Mouse (Mus musculus): Measurements from ENCODE around the gene Sltm. TPM values are rescaled to one million over a fixed set of nuclear protein-coding genes. Genes with fewer than 3 reads are reported as not detected.
"Not testable (repeated sequence)": the region's sequence is repeated elsewhere in the genome, so short reads cannot be mapped to it uniquely, and the experiment has no call there.

The Sltm gene
- total RNA-seq, 1 experiment from 2014 or later: 127 TPM

DNA sequence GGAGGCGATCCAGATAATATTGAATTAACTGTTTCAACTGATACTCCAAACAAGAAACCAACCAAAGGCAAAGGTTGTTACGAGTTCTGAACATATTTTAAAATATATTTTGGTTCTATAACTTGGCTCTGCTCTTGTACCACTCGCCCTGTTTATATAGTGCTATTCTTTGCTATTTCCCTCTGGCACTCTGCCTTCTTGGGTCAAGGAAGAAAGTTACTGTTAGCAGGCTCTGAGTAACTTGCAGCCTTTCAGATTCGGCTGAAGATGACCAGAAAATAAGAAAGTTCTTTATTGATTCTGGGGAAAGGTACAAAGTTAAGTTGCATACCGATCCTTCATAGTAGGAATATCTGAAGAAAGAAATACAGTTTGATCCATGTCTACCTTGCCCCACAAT, 1.4 kb downstream of the Sltm start:
- ATAC-seq (replicated peaks in 1 of 2; ENCODE audit: insufficient read depth in 1 of 2, low FRiP score in 2 of 2, low TSS enrichment in 1 of 2, low read depth in 1 of 2, poor library complexity in 2 of 2, severe bottlenecking in 2 of 2): no peak

DNA sequence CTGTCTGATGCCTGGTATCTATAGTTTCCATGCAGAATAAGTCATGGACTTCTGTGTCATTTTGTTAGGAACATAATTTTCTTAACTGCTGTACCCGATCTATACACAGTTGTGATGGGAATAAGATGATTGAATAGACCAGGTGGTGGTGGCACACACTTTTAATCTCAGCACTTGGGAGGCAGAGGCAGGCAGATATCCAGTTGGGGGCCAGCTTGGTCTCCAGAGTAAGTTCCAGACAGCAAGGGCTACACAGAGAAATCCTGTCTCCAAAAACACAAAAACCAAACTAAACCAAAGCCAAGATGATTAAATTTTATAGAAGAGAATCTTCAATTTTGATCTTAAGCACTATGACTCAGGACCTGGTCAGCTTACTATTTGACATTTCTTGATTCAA, 2.3 kb downstream of the Sltm start:
- ATAC-seq (replicated peaks in 1 of 2; ENCODE audit: insufficient read depth in 1 of 2, low FRiP score in 2 of 2, low TSS enrichment in 1 of 2, low read depth in 1 of 2, poor library complexity in 2 of 2, severe bottlenecking in 2 of 2): no peak

DNA sequence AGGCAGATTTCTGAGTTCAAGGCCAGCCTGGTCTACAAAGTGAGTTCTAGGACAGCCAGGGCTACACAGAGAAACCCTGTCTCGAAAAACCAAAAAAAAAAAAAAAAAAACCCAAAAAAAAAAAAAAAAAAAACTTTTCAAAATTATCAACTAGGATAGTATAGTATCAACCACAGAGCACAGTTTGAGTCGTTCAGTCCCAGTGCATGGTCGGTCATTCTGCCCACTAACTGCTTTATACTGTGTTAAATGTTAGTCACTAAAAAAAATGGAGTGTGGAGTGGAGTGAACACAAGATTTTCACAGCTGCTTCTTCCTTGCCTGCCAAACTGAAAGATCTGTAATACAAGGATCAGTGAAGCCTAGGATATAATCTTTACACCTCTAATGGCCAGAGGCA, 4.0 kb downstream of the Sltm start:
- ATAC-seq (replicated peaks in 1 of 2; ENCODE audit: insufficient read depth in 1 of 2, low FRiP score in 2 of 2, low TSS enrichment in 1 of 2, low read depth in 1 of 2, poor library complexity in 2 of 2, severe bottlenecking in 2 of 2): not testable (repeated sequence)

DNA sequence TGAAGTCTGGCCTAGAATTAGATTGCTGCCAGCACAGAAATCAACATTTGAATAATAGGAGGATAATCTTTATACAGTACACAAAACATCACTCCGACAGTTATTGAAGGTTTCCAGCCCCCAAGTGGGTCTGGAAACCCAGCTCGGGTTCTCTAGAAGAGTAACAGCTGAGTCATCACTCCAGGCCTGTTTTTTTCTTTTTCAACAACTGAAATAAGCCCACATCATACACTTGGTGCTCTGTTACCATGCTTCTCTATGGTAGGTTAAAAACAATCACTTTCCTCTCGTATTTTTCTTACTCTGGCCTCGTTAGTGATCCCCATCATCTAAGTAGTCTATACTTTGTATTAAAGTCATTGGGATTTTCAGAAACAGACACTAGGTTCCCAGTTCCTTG, 5.8 kb downstream of the Sltm start:
- ATAC-seq (replicated peaks in 1 of 2; ENCODE audit: insufficient read depth in 1 of 2, low FRiP score in 2 of 2, low TSS enrichment in 1 of 2, low read depth in 1 of 2, poor library complexity in 2 of 2, severe bottlenecking in 2 of 2): no peak

DNA sequence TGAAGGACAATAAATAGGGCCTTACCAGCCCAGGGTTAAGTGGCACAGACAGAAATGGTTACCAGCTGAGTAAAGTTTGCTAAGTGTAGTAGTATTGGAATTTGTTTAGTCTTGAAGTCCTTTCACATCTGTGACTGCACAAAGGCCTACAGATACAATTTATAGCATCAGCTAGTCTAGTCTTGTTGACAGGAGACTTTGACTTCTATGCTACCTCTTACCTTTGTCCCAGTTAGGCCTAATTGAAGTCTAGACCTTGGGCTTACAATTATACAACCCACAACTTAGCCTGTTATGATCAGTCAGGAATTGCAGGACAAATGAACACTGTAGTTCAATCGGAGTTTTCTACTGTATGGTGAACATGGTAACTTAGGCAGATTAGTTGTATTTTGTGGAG, 9.0 kb downstream of the Sltm start:
- ATAC-seq (replicated peaks in 1 of 2; ENCODE audit: insufficient read depth in 1 of 2, low FRiP score in 2 of 2, low TSS enrichment in 1 of 2, low read depth in 1 of 2, poor library complexity in 2 of 2, severe bottlenecking in 2 of 2): no peak

DNA sequence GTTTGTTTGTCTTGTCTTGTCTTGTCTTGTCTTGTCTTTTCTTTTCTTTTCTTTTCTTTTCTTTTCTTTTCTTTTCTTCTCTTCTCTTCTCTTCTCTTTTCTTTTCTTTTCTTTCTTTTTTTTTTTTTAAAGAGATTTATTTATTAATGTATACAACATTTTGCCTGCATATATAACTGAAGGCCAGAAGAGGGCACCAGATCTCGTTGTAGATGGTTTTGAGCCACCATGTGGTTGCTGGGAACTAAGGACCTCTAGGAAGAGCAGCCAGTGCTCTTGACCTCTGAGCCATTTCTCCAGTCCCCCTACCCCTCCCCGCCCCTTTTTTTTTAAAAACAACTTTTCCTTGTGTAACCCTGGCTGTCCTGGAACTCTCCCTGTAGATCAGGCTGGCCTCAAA, 9.7 kb downstream of the Sltm start:
- not testable (repeated sequence) for ATAC-seq (replicated peaks in 1 of 2; ENCODE audit: insufficient read depth in 1 of 2, low FRiP score in 2 of 2, low TSS enrichment in 1 of 2, low read depth in 1 of 2, poor library complexity in 2 of 2, severe bottlenecking in 2 of 2)

DNA sequence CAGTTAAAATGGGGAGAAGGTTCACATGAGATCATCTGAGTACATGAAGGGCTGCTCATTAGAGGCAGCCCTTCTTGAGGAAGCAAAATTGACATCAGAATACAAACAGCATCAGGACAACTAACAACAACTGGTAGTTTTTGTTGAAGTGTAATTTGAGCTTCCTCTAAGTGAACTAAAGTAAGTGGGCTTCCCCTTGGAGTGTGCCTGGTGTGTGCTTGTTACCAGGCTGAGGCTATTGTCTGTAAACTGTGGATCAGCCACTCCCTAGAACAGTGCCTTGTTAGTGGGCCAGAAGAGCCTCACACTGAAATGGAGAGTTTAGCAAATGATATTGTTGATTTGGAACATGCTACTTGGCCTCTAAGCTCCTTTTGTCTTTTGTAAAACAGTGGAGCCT, 12.9 kb downstream of the Sltm start:
- ATAC-seq (replicated peaks in 1 of 2; ENCODE audit: insufficient read depth in 1 of 2, low FRiP score in 2 of 2, low TSS enrichment in 1 of 2, low read depth in 1 of 2, poor library complexity in 2 of 2, severe bottlenecking in 2 of 2): no peak

DNA sequence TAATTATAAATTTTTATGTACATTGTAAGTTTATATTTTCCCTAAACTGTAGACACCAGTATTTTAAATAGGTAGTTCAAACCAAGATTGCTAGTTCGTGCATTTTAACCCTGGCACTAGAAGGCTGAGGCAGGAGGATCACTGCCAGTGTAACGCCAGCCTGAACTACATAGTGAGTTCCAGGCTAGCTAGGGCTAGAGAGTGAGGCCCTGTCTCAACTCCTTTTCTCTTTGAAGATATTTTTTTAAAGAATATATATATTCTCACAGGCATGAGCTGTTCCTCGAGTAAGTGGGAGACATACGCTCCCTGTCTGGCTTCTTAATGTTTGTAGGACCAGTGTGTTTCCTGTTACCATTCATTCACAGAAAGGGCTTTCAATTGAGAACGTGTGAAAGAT, 14.2 kb downstream of the Sltm start:
- no peak for ATAC-seq (replicated peaks in 1 of 2; ENCODE audit: insufficient read depth in 1 of 2, low FRiP score in 2 of 2, low TSS enrichment in 1 of 2, low read depth in 1 of 2, poor library complexity in 2 of 2, severe bottlenecking in 2 of 2)

DNA sequence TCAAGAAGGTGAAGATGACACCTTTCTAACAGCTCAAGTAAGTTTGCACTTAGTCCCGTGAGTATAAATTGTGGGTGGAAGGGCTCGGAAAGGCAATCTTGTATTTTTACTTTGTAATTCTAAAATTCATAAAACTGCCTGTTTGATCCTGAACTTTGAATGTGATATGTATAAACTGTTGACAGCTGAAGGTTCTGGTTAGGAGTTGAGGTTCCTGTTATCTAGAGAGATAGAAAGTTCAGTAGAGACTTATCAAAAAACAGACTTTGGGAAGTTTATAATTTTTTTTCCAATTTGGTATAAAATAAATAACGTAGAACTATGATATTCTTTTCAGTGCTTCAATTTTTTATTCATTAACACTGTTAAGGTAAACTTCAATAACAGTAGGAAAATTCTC, 20.3 kb downstream of the Sltm start:
- ATAC-seq (replicated peaks in 1 of 2; ENCODE audit: insufficient read depth in 1 of 2, low FRiP score in 2 of 2, low TSS enrichment in 1 of 2, low read depth in 1 of 2, poor library complexity in 2 of 2, severe bottlenecking in 2 of 2): no peak

DNA sequence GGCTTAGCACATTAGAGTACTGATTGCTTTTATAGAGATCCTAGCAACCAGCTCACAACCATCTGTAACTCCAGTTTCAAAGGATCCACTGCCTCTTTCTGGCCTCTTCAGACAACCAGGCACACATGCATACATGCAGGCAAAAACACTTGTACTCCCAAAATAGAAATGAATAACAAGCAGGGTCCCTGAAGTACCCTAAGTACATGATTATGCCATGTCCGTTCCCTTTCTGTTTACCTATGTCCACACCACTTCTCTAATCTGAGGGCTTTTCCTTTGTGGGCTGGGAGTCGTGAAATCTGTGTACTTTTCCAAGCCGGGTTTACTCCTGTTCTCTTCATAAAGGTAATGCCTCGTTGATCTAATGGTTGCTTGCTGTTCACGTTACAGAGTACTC, 25.1 kb downstream of the Sltm start:
- no peak for ATAC-seq (replicated peaks in 1 of 2; ENCODE audit: insufficient read depth in 1 of 2, low FRiP score in 2 of 2, low TSS enrichment in 1 of 2, low read depth in 1 of 2, poor library complexity in 2 of 2, severe bottlenecking in 2 of 2)

DNA sequence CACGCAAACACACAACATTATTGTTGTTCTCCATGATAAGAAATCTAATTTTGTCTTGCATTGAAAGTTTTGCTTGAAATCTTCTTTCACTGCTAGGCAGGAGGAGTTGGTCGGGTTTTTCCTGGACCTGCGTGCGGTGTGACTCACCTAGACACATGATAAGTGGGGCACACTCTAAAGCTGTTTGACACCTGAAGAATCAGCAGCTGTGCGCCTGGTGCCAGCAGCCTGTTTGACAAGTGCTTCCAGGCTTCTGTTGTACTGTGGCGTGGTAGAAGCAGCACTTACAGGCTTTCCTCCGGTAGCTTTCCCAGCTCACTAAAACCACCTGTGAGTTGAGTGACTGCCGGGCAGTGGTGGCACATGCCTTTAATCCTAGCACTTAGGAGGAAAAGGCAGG, 27.8 kb downstream of the Sltm start:
- ATAC-seq (replicated peaks in 1 of 2; ENCODE audit: insufficient read depth in 1 of 2, low FRiP score in 2 of 2, low TSS enrichment in 1 of 2, low read depth in 1 of 2, poor library complexity in 2 of 2, severe bottlenecking in 2 of 2): no peak

DNA sequence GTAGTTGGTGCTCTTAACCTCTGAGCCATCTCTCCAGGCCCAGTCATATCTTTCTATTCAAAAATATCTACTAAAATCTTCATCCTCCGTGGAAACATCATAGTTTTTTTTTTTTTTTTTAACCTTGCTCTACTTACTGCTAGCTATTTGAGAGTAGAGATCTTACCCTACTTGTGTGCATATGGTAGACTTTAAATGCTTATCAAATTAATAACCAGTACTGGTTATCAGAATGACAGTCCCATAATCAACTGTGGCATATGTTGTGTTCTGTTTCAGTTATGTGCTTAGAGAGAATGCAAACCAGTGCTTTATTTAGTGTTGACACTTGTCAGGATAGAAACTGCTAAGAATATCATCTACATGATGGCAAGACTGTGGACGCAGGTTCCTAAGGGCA, 35.6 kb downstream of the Sltm start:
- no peak for ATAC-seq (replicated peaks in 1 of 2; ENCODE audit: insufficient read depth in 1 of 2, low FRiP score in 2 of 2, low TSS enrichment in 1 of 2, low read depth in 1 of 2, poor library complexity in 2 of 2, severe bottlenecking in 2 of 2)

DNA sequence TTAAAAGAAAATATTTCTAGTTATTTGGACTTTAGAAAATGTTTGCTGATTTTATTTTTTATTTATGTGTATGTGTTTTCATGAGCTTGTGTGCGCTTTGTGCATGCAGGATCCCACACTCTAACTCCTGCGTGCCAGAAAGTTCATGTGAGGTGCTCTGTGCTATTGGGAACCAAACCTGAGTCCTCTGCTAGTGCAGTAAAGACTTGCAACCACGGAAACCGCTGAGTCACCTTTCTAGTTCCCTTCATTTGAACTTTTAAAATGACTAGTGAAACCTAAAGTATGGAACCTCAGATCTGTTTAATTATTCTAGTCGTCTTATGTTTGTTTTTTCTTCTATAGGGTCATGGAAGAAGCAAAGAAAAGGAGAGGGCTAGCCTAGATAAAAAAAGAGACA, 38.4 kb downstream of the Sltm start:
- no peak for ATAC-seq (replicated peaks in 1 of 2; ENCODE audit: insufficient read depth in 1 of 2, low FRiP score in 2 of 2, low TSS enrichment in 1 of 2, low read depth in 1 of 2, poor library complexity in 2 of 2, severe bottlenecking in 2 of 2)

DNA sequence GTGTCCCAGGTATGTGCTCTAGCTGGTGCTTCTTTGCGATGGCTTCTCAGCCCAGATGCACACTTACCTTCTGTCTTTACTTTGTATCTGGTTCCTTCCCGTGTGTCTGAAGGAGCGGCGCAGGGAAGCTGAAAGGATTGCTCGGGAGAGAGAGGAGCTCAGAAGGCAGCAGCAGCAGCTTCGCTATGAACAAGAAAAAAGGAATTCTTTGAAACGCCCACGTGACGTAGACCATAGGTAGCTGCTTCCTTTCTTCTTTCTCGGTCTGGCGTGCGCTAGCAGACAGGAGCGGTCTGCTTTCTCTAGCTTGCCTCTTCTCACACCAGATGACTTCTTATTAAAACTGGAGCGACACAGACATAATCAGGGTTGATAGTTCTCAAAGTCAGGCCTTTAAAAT, 42.1 kb downstream of the Sltm start:
- no peak for ATAC-seq (replicated peaks in 1 of 2; ENCODE audit: insufficient read depth in 1 of 2, low FRiP score in 2 of 2, low TSS enrichment in 1 of 2, low read depth in 1 of 2, poor library complexity in 2 of 2, severe bottlenecking in 2 of 2)

DNA sequence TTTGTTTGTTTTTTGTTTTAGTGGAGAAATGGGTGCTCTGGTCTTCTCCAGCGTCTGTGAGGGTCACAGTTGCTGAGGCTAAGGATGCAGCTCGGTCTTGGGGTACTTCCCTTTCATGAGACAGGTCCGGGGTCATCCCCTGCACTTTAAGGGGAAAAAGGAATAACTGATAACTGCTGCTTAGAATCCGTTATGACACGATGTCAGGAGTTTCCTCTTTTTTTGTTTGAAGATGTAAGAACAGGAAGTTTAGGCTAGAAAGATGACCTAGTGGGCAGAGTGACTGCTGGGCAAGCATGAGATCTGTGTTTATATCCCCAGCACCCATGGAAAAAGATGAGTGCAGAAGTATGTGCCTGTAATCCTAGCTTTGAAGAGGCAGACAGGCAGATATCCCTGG, 42.6 kb downstream of the Sltm start:
- ATAC-seq (replicated peaks in 1 of 2; ENCODE audit: insufficient read depth in 1 of 2, low FRiP score in 2 of 2, low TSS enrichment in 1 of 2, low read depth in 1 of 2, poor library complexity in 2 of 2, severe bottlenecking in 2 of 2): peak; percentile 58 to 68

DNA sequence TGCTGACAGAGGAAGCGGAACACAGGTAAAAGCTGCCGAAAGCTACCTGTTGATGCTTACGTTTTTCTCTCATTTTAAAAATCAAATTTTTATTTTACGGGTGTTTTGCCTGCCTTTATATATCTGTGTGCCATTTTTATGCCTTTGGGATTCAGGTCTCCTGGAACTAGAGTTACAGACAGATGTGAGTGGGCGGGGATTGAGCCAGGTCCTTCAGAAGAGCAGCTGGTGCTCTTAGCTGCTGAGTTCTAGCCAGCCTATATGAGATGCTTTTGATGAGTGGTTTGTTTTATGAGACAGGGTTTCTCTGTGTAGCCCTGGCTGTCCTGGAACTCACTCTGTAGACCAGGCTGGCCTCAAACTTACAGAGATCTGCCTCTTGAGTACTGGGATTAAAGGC, 44.6 kb downstream of the Sltm start:
- ATAC-seq (replicated peaks in 1 of 2; ENCODE audit: insufficient read depth in 1 of 2, low FRiP score in 2 of 2, low TSS enrichment in 1 of 2, low read depth in 1 of 2, poor library complexity in 2 of 2, severe bottlenecking in 2 of 2): no peak

DNA sequence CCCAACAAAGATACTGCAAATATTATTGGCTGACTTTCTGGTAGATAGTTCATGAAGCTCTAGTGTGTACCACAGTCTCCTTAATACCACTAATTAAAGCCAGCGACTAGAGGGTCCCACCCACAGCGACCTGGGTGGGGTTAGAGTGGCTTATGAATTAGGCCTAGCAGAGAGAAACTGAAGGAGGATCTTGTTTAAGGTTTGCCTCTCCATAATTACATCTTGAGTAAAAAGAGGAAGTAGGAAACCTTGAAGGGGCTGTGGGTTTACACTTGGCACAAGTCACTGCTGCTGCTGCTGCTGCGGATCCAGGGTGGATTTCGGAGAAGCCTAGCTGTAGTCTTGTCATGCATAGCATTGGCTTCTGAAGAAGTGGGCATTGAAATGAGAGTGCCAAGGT, 48.2 kb downstream of the Sltm start:
- ATAC-seq (replicated peaks in 1 of 2; ENCODE audit: insufficient read depth in 1 of 2, low FRiP score in 2 of 2, low TSS enrichment in 1 of 2, low read depth in 1 of 2, poor library complexity in 2 of 2, severe bottlenecking in 2 of 2): peak; percentile 90 to 92

DNA sequence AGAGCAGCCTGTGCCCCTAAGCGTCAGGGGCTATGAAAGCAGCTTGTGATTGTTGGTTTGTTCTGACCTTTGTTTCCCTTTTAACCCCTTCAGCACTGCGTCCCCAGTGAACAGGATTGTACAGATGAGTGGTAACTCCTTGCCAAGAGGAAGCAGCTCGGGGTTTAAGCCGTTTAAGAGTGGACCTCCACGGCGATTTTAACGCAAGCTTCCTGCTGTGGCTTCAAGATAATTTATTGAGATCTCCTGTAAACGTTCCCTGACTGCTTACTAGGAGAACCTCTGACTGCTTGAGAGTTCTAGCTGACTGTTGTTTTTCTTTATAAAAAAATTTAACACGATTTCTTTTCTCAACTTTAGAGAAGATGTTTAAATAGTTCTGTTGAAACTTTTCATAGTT, 48.9 kb downstream of the Sltm start:
- peak; percentile 54 to 57 for ATAC-seq (replicated peaks in 1 of 2; ENCODE audit: insufficient read depth in 1 of 2, low FRiP score in 2 of 2, low TSS enrichment in 1 of 2, low read depth in 1 of 2, poor library complexity in 2 of 2, severe bottlenecking in 2 of 2)

DNA sequence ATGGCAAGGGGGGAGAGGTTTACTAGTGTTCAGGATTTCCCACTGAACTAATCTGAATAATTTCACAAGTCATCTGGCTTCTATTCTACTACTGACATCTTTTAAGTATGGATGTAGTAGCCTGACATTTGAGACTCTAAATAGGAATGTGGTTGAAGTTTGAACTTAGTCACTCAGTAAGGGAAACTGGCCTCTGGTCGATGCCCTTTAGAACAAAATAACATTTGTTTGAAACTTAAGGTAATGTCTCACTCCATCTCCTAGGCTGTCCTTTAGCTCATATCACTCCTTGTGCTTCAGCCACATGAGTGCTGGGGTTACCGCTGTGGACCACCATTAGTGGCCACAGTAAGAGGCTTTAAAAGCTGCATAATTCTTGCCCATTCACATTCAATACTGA, 55.7 kb downstream of the Sltm start:
- no peak for ATAC-seq (replicated peaks in 1 of 2; ENCODE audit: insufficient read depth in 1 of 2, low FRiP score in 2 of 2, low TSS enrichment in 1 of 2, low read depth in 1 of 2, poor library complexity in 2 of 2, severe bottlenecking in 2 of 2)

DNA sequence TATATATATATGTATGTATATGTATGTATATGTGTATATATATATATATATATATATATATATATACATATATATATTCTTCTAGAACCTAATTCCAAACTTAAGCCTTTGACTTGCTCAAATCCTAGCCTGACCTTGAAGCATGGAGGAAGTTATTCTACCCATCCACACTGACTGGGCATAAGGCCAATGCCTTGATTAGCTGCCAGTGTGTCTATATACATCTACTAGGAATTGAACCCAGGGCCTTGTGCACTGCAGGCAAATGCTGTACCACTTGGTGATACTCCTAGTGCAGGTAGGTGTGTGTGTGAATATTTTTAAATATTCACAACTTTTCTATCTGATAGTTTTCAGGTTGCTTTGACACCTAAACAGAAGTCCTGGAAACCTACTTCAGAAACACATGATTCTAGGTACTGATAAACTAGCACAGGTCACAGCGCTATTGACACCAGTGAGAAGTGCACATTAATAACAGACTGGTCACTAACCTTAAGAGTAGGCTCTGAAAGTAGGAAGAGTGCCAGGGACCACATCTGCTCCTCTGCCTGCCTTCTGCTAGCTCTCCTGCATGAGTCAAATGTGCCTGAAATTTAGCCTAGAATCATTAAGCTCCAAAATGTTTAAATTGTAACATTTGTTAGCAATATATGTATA, 59.8 kb downstream of the Sltm start:
- no peak for ATAC-seq (replicated peaks in 1 of 2; ENCODE audit: insufficient read depth in 1 of 2, low FRiP score in 2 of 2, low TSS enrichment in 1 of 2, low read depth in 1 of 2, poor library complexity in 2 of 2, severe bottlenecking in 2 of 2)

Data from hematopoietic stem cell, adult 5-6 weeks (primary cell).